Mouse (Mus musculus) heart, postnatal 0 days (tissue): ENCODE results near the gene Nfic.

ENCODE experiments used
- CTCF ChIP-seq: IDR thresholded peaks from 2 replicates; pipeline ENCODE4 v1.5.1; 2016; ENCODE audit warnings: antibody characterized with exemption, control low read depth, low read depth
- EP300 ChIP-seq: IDR thresholded peaks from 2 replicates; pipeline ENCODE4 v1.6.1; 2016; ENCODE audit warnings: antibody characterized with exemption, low read depth

DNA sequence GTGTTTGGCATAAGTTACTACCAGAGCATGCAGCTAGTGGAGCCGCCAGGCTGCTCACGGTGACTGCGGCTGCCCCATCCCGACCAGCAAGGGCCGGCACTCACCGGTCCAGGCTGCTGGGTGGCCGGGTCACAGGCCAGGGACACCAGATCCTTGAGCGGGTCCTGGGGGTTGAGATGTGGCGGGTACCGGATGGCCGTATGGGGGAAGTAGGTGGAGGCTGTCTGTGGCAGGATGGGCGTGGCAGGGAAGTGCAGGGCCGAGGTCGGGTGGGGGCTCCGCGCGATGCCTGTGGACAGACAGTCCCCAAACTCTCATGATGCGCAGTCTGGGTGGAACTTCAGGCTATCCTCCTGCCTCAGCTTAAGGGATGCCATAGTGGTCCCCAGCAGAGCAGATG, 50.7 kb downstream of the Nfic start:
- TF ChIP-seq EP300 (no peak), CTCF (no peak)
